Mouse (Mus musculus): ENCODE data around the gene Fgfr2. TPM values are rescaled to one million over a fixed set of nuclear protein-coding genes. Genes with fewer than 3 reads are reported as not detected.
A peak's percentile ranks its signal among the peaks of the same experiment; 100 is the strongest.

The Fgfr2 gene
- polyA plus RNA-seq, 1 experiment from 2014 or later = 99.3 TPM

GRCm38 (mm10) chr7:131897282-131897681, 1225.9 kb downstream of the Fgfr2 start:
- Histone ChIP-seq H3K27me3 (ENCODE audit: low read depth, poor library complexity, severe bottlenecking) (no peaks in the 10 kb centered on the region), H3K4me3 (no peak overlapping the region), H3K36me3 (no peaks in the 10 kb centered on the region), H3K27ac (replicated peaks) (no peak overlapping the region), H3K9me3 (replicated peaks) (peaks cover 12% of the 10 kb centered on the region; the same call in 1 of the 2 replicates), H3K4me1 (no peaks in the 10 kb centered on the region)
- DNase-seq (ENCODE audit: low spot score) = peak; percentile 19
- 30% methylated on average over 4 of the region's 4 CpGs for WGBS

GRCm38 (mm10) chr7:131882824-131883223, 1240.3 kb downstream of the Fgfr2 start:
- no peak overlapping the region for H3K4me3 ChIP-seq
- peaks cover 48% of the 10 kb centered on the region for H3K27me3 ChIP-seq (ENCODE audit: low read depth, poor library complexity, severe bottlenecking)
- peaks cover 7% of the 10 kb centered on the region for H3K4me1 ChIP-seq
- WGBS = 75% methylated on average over 6 of the region's 6 CpGs
- H3K9me3 ChIP-seq (replicated peaks) = no peaks in the 10 kb centered on the region
- no peak for DNase-seq (ENCODE audit: low spot score)
- no peaks in the 10 kb centered on the region for H3K36me3 ChIP-seq
- no peak overlapping the region for H3K27ac ChIP-seq (replicated peaks)

- H3K9me3 ChIP-seq (replicated peaks) = no peaks in the 10 kb centered on the region
- peaks cover 7% of the 10 kb centered on the region for H3K4me1 ChIP-seq
- peak; percentile 82 for DNase-seq (ENCODE audit: low spot score)
- H3K27me3 ChIP-seq (ENCODE audit: low read depth, poor library complexity, severe bottlenecking) = peaks cover 53% of the 10 kb centered on the region
- H3K27ac ChIP-seq (replicated peaks) = no peak overlapping the region
- 46% methylated on average over 5 of the region's 5 CpGs for WGBS
- no peaks in the 10 kb centered on the region for H3K36me3 ChIP-seq
- H3K4me3 ChIP-seq = no peak overlapping the region
These were observed 1241.1 kb downstream of the Fgfr2 start for GRCm38 (mm10) chr7:131881876-131882615.

GRCm38 (mm10) chr7:131880150-131880549, 1243.0 kb downstream of the Fgfr2 start:
- Histone ChIP-seq H3K4me1 (peaks cover 7% of the 10 kb centered on the region), H3K4me3 (no peak overlapping the region), H3K27ac (replicated peaks) (no peak overlapping the region), H3K9me3 (replicated peaks) (no peaks in the 10 kb centered on the region), H3K36me3 (no peaks in the 10 kb centered on the region), H3K27me3 (ENCODE audit: low read depth, poor library complexity, severe bottlenecking) (peaks cover 53% of the 10 kb centered on the region)
- WGBS = 88% methylated on average over 5 of the region's 5 CpGs
- no peak for DNase-seq (ENCODE audit: low spot score)

GRCm38 (mm10) chr7:131878846-131879245, 1244.3 kb downstream of the Fgfr2 start:
- H3K4me1 ChIP-seq = peaks cover 7% of the 10 kb centered on the region
- H3K27me3 ChIP-seq (ENCODE audit: low read depth, poor library complexity, severe bottlenecking) = peaks cover 53% of the 10 kb centered on the region
- no peak overlapping the region for H3K4me3 ChIP-seq
- no peak for DNase-seq (ENCODE audit: low spot score)
- WGBS = 77% methylated on average over 8 of the region's 8 CpGs
- no peaks in the 10 kb centered on the region for H3K36me3 ChIP-seq
- no peak overlapping the region for H3K27ac ChIP-seq (replicated peaks)
- no peaks in the 10 kb centered on the region for H3K9me3 ChIP-seq (replicated peaks)

GRCm38 (mm10) chr7:131861157-131861556, 1262.0 kb downstream of the Fgfr2 start:
- DNase-seq (ENCODE audit: low spot score) = no peak
- no peaks in the 10 kb centered on the region for H3K4me1 ChIP-seq
- H3K4me3 ChIP-seq = no peak overlapping the region
- no peaks in the 10 kb centered on the region for H3K36me3 ChIP-seq
- no peak overlapping the region for H3K27ac ChIP-seq (replicated peaks)
- H3K9me3 ChIP-seq (replicated peaks) = no peaks in the 10 kb centered on the region
- no peaks in the 10 kb centered on the region for H3K27me3 ChIP-seq (ENCODE audit: low read depth, poor library complexity, severe bottlenecking)

- H3K36me3 ChIP-seq = no peaks in the 10 kb centered on the region
- H3K27ac ChIP-seq (replicated peaks) = no peak overlapping the region
- H3K4me3 ChIP-seq = no peak overlapping the region
- DNase-seq (ENCODE audit: low spot score) = no peak
- WGBS = 93% methylated on average over 2 of the region's 2 CpGs
- no peaks in the 10 kb centered on the region for H3K9me3 ChIP-seq (replicated peaks)
- peaks cover 5% of the 10 kb centered on the region for H3K4me1 ChIP-seq
- H3K27me3 ChIP-seq (ENCODE audit: low read depth, poor library complexity, severe bottlenecking) = peaks cover 15% of the 10 kb centered on the region; the same call in 1 of the 2 replicates
These were observed 1267.5 kb downstream of the Fgfr2 start for GRCm38 (mm10) chr7:131855641-131856040.

GRCm38 (mm10) chr7:131850579-131850978, 1272.6 kb downstream of the Fgfr2 start:
- H3K4me3 ChIP-seq = no peak overlapping the region
- peaks cover 29% of the 10 kb centered on the region for H3K4me1 ChIP-seq
- H3K27ac ChIP-seq (replicated peaks) = no peak overlapping the region
- no peak for DNase-seq (ENCODE audit: low spot score)
- 40% methylated on average over 4 of the region's 4 CpGs for WGBS
- H3K27me3 ChIP-seq (ENCODE audit: low read depth, poor library complexity, severe bottlenecking) = peaks cover 45% of the 10 kb centered on the region
- no peaks in the 10 kb centered on the region for H3K36me3 ChIP-seq
- no peaks in the 10 kb centered on the region for H3K9me3 ChIP-seq (replicated peaks)

- Histone ChIP-seq H3K36me3 (no peaks in the 10 kb centered on the region), H3K4me3 (no peak overlapping the region), H3K27me3 (ENCODE audit: low read depth, poor library complexity, severe bottlenecking) (peaks cover 51% of the 10 kb centered on the region), H3K27ac (replicated peaks) (peak overlapping the region; percentile 68), H3K9me3 (replicated peaks) (no peaks in the 10 kb centered on the region), H3K4me1 (peaks cover 33% of the 10 kb centered on the region)
- WGBS = 60% methylated on average over 20 of the region's 20 CpGs
- no peak for DNase-seq (ENCODE audit: low spot score)
These were observed 1276.9 kb downstream of the Fgfr2 start for GRCm38 (mm10) chr7:131846066-131846905.

- no peak overlapping the region for H3K27ac ChIP-seq (replicated peaks)
- 88% methylated on average over 1 of the region's 1 CpGs for WGBS
- no peaks in the 10 kb centered on the region for H3K27me3 ChIP-seq (ENCODE audit: low read depth, poor library complexity, severe bottlenecking)
- H3K4me3 ChIP-seq = no peak overlapping the region
- H3K4me1 ChIP-seq = 0 out of 2 replicates have a peak, but pooled peaks cover 10% of the 10 kb centered on the region
- no peak for DNase-seq (ENCODE audit: low spot score)
- no peaks in the 10 kb centered on the region for H3K9me3 ChIP-seq (replicated peaks)
- no peaks in the 10 kb centered on the region for H3K36me3 ChIP-seq
These were observed 1292.9 kb downstream of the Fgfr2 start for GRCm38 (mm10) chr7:131830261-131830660.

- Histone ChIP-seq H3K9me3 (replicated peaks) (no peaks in the 10 kb centered on the region), H3K36me3 (no peaks in the 10 kb centered on the region), H3K4me3 (no peak overlapping the region), H3K27ac (replicated peaks) (no peak overlapping the region), H3K4me1 (no peaks in the 10 kb centered on the region), H3K27me3 (ENCODE audit: low read depth, poor library complexity, severe bottlenecking) (no peaks in the 10 kb centered on the region; the same call in 1 of the 2 replicates)
- no peak for DNase-seq (ENCODE audit: low spot score)
- WGBS = 92% methylated on average over 5 of the region's 5 CpGs
These were observed 1296.3 kb downstream of the Fgfr2 start for GRCm38 (mm10) chr7:131826811-131827210.

- H3K27me3 ChIP-seq (ENCODE audit: low read depth, poor library complexity, severe bottlenecking) = peaks cover 30% of the 10 kb centered on the region
- H3K4me3 ChIP-seq = no peak overlapping the region
- DNase-seq (ENCODE audit: low spot score) = no peak
- no peaks in the 10 kb centered on the region for H3K36me3 ChIP-seq
- H3K9me3 ChIP-seq (replicated peaks) = no peaks in the 10 kb centered on the region
- H3K27ac ChIP-seq (replicated peaks) = no peak overlapping the region
- 75% methylated on average over 6 of the region's 6 CpGs for WGBS
- H3K4me1 ChIP-seq = peaks cover 8% of the 10 kb centered on the region; the same call in 1 of the 2 replicates
These were observed 1305.2 kb downstream of the Fgfr2 start for GRCm38 (mm10) chr7:131817976-131818375.

- DNase-seq (ENCODE audit: low spot score) = no peak
- H3K9me3 ChIP-seq (replicated peaks) = no peaks in the 10 kb centered on the region
- H3K27me3 ChIP-seq (ENCODE audit: low read depth, poor library complexity, severe bottlenecking) = peaks cover 34% of the 10 kb centered on the region
- peaks cover 14% of the 10 kb centered on the region for H3K4me1 ChIP-seq
- H3K36me3 ChIP-seq = no peaks in the 10 kb centered on the region
- H3K4me3 ChIP-seq = no peak overlapping the region
- 89% methylated on average over 2 of the region's 2 CpGs for WGBS
- H3K27ac ChIP-seq (replicated peaks) = no peak overlapping the region
These were observed 1306.5 kb downstream of the Fgfr2 start for GRCm38 (mm10) chr7:131816641-131817040.
